Mouse (Mus musculus) pancreas, adult 10 weeks (tissue): Measurements from ENCODE around the gene Taar6. TPM values are rescaled to one million over a fixed set of nuclear protein-coding genes. Genes with fewer than 3 reads are reported as not detected.

Source experiments
- polyA plus RNA-seq: library from polyadenylated mRNA; stranded (reverse); fragments of 350-450 nt; fragmentation: Illumina TruSeq; extraction: RNeasy Lipid Tissue Mini Kit (QIAGEN cat#74804); gene quantifications from one replicate; pipeline ENCODE4 v1.2.3, GENCODE M21; 2015; ENCODE audit warnings: low read depth, low replicate concordance; ENCODE audit not compliant: insufficient read depth

Gene Taar6
- polyA plus RNA-seq = not detected

GRCm38 (mm10) chr10:23985546-23985945 is at the start of gene Taar6:
Gene Taar6 (minus strand): TSS chr10:23985646.

GRCm38 (mm10) chr10:24026922-24027321 is 41.5 kb upstream of the Taar6 start, which contains the start of gene Taar7d:
Gene Taar7d (plus strand): TSS chr10:24027222.

GRCm38 (mm10) chr10:23999639-24000038 is 14.2 kb upstream of the Taar6 start, which contains the start of gene Taar7b:
Gene Taar7b (plus strand): TSS chr10:23999939.

GRCm38 (mm10) chr10:23993381-23993780 is 7.9 kb upstream of the Taar6 start, which contains the start of gene Taar7a:
Gene Taar7a (minus strand): TSS chr10:23993481.

GRCm38 (mm10) chr10:23970656-23971165 is 14.7 kb downstream of the Taar6 start, which contains the start of gene Taar5:
Gene Taar5 (plus strand): TSS chr10:23970706.

GRCm38 (mm10) chr10:23960444-23960915 is 25.0 kb downstream of the Taar6 start, which contains the start of gene Taar4:
Gene Taar4 (plus strand): TSS chr10:23960494.

GRCm38 (mm10) chr10:23949508-23950005 is 35.9 kb downstream of the Taar6 start, which contains the start of gene Taar3:
Gene Taar3 (plus strand): TSS chr10:23949558.

GRCm38 (mm10) chr10:23938312-23938711 is 47.1 kb downstream of the Taar6 start, which contains the start of gene Taar2:
Gene Taar2 (plus strand): TSS chr10:23938572.

Other genes with a start within 250 kb of the Taar6 start
- 1,153 TPM for gene Rps12, start 198.4 kb downstream of the Taar6 start, polyA plus RNA-seq
- gene Slc18b1, start 188.7 kb downstream of the Taar6 start, polyA plus RNA-seq = 2.6 TPM
- gene Vnn3, start 134.2 kb downstream of the Taar6 start, polyA plus RNA-seq = not detected
- gene Vnn1, start 91.0 kb downstream of the Taar6 start, polyA plus RNA-seq = 0.66 TPM
- not detected for gene Taar1, start 65.3 kb downstream of the Taar6 start, polyA plus RNA-seq
- gene Taar2, start 47.1 kb downstream of the Taar6 start, polyA plus RNA-seq = not detected
- gene Taar3, start 36.1 kb downstream of the Taar6 start, polyA plus RNA-seq = not detected
- not detected for gene Taar4, start 25.2 kb downstream of the Taar6 start, polyA plus RNA-seq
- gene Taar5, start 14.9 kb downstream of the Taar6 start, polyA plus RNA-seq = not detected
- not detected for gene Taar7a, start 7.8 kb upstream of the Taar6 start, polyA plus RNA-seq
- gene Taar7b, start 14.3 kb upstream of the Taar6 start, polyA plus RNA-seq = not detected
- not detected for gene Taar7d, start 41.6 kb upstream of the Taar6 start, polyA plus RNA-seq
- not detected for gene Taar7e, start 52.0 kb upstream of the Taar6 start, polyA plus RNA-seq
- not detected for gene Taar7f, start 63.9 kb upstream of the Taar6 start, polyA plus RNA-seq
- not detected for gene Taar8a, start 90.9 kb upstream of the Taar6 start, polyA plus RNA-seq
- gene Taar8b, start 106.6 kb upstream of the Taar6 start, polyA plus RNA-seq = not detected
- gene Taar8c, start 116.3 kb upstream of the Taar6 start, polyA plus RNA-seq = not detected
- not detected for gene Taar9, start 123.9 kb upstream of the Taar6 start, polyA plus RNA-seq
- 11.3 TPM for gene Stx7, start 163.7 kb upstream of the Taar6 start, polyA plus RNA-seq
- not detected for gene Moxd1, start 237.9 kb upstream of the Taar6 start, polyA plus RNA-seq